20 mouse cellular contexts compared by ENCODE assay signal in the genomic region with DNA sequence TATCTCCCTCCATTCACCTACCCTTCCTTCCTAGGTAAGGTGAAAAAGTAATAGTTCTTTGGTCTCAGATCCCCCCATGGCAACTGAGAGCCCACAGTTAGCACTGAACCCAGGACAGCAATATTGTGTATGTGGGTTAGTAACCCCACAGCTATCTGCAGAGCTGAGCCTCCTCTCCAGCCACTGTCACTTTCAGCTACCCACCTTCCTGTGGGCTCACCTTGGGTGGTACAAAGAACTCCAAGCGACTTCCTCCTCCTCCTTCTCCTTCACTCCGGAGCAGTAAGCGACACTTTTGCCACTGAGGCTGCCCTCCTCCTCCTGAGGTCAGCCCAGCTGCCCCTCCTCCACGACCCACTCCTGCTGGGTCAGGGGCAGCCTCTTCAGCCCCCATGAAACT. TPM values are rescaled to one million over a fixed set of nuclear protein-coding genes. Genes with fewer than 3 reads are reported as not detected.
DNase-seq lines count a peak whose midpoint lies in the region; ATAC-seq and TF ChIP-seq lines count a peak whose summit lies in the region.
"Had no signal": no experiment of that assay in that cellular context is flagged by ENCODE, and none has a peak within 500 bp of the region (broad histone marks: within the 10 kb centered on the region; RNA-seq: fewer than 3 reads in every experiment).

No protein-coding gene starts in this region.

- H3K36me3 ChIP-seq in forebrain, embryonic 13.5 days (ENCODE audit: poor library complexity, severe bottlenecking) = peaks cover 63% of the 10 kb centered on the region
- H3K36me3 ChIP-seq in forebrain, embryonic 12.5 days (replicated peaks) = peaks cover 60% of the 10 kb centered on the region
- H3K36me3 ChIP-seq in spleen, adult 2 months (ENCODE audit: control insufficient read depth, insufficient read depth, low read length) = peaks cover 21% of the 10 kb centered on the region
- H3K36me3 ChIP-seq in small intestine, adult 2 months (ENCODE audit: control insufficient read depth, insufficient read depth, low read length) = peaks cover 45% of the 10 kb centered on the region

- no peak for DNase-seq in spleen, adult 2 months (ENCODE audit: low read depth in 1 of 2, low spot score in 2 of 2)
- DNase-seq in spleen, postnatal 14 days (ENCODE audit: low spot score in 2 of 2) = no peak
- DNase-seq in induced T-regulatory cell, adult 2 months (ENCODE audit: low read depth) = peak; percentile 66
- DNase-seq in layer of hippocampus, postnatal 25 days (ENCODE audit: extremely low spot score in 1 of 2, low spot score in 1 of 2) = no peak
- no peak for DNase-seq in cerebellum, adult 8-10 months
- DNase-seq: adrenal gland, adult 2 months; cerebellum, postnatal 10 days; heart, postnatal 36 days; kidney, adult 18-20 months; midbrain, embryonic 14.5 days; right cerebral cortex, postnatal 14 days had no signal

- no peak overlapping the region for H3K27ac ChIP-seq in forebrain, embryonic 13.5 days
- no peak overlapping the region for H3K27ac ChIP-seq in forebrain, embryonic 12.5 days
- peak overlapping the region; percentile 63 for H3K27ac ChIP-seq in spleen, adult 2 months (ENCODE audit: insufficient read depth, low read length)
- peak overlapping the region; percentile 32; the same call in 1 of the 2 replicates for H3K27ac ChIP-seq in small intestine, adult 2 months (ENCODE audit: insufficient read depth, low read depth, low read length)
- H3K27ac ChIP-seq: embryonic facial prominence, embryonic 15.5 days; hindbrain, embryonic 15.5 days; kidney, postnatal 0 days; limb, embryonic 15.5 days; neural tube, embryonic 15.5 days had no signal

- WGBS in forebrain, embryonic 13.5 days = 83% methylated on average over 4 of the region's 4 CpGs
- 91% methylated on average over 4 of the region's 4 CpGs for WGBS in forebrain, embryonic 12.5 days
- WGBS in spleen, adult 2 months = 23% methylated on average over 4 of the region's 4 CpGs
- WGBS in small intestine, adult 2 months = 82% methylated on average over 4 of the region's 4 CpGs

- H3K4me1 ChIP-seq in forebrain, embryonic 13.5 days = peaks cover 24% of the 10 kb centered on the region
- H3K4me1 ChIP-seq in forebrain, embryonic 12.5 days = peaks cover 24% of the 10 kb centered on the region
- H3K4me1 ChIP-seq in spleen, adult 2 months (ENCODE audit: control insufficient read depth, insufficient read depth, insufficient read length) = peaks cover 23% of the 10 kb centered on the region; the same call in 1 of the 2 replicates
- H3K4me1 ChIP-seq in small intestine, adult 2 months (ENCODE audit: control insufficient read depth, insufficient read depth, insufficient read length, low read length) = peaks cover 11% of the 10 kb centered on the region

- ATAC-seq in forebrain, embryonic 13.5 days = no peak
- no peak for ATAC-seq in forebrain, embryonic 12.5 days (ENCODE audit: low FRiP score)

- H3K9ac ChIP-seq in forebrain, embryonic 13.5 days = 0 out of 2 replicates have a peak overlapping the region, but pooled peaks have one; percentile 8
- H3K9ac ChIP-seq in forebrain, embryonic 12.5 days = no peak overlapping the region
- H3K9ac ChIP-seq: embryonic facial prominence, embryonic 15.5 days; hindbrain, embryonic 15.5 days; limb, embryonic 15.5 days; neural tube, embryonic 15.5 days had no signal

- TF ChIP-seq CTCF in spleen, adult 2 months (IDR thresholded peaks at IDR 0.05; ENCODE audit: extremely low read depth, insufficient read depth, insufficient read length, insufficient replicate concordance) = no peak
- TF ChIP-seq CTCF in small intestine, adult 2 months (IDR thresholded peaks at IDR 0.05; ENCODE audit: extremely low read depth, insufficient read length, insufficient replicate concordance, low read depth, low read length) = no peak

- no peaks in the 10 kb centered on the region for H3K9me3 ChIP-seq in forebrain, embryonic 13.5 days (replicated peaks)
- no peaks in the 10 kb centered on the region for H3K9me3 ChIP-seq in forebrain, embryonic 12.5 days
- H3K9me3 ChIP-seq: embryonic facial prominence, embryonic 15.5 days; hindbrain, embryonic 15.5 days; limb, embryonic 15.5 days; neural tube, embryonic 15.5 days had no signal

- no peak overlapping the region for H3K4me2 ChIP-seq in forebrain, embryonic 13.5 days
- no peak overlapping the region for H3K4me2 ChIP-seq in forebrain, embryonic 12.5 days
- H3K4me2 ChIP-seq: embryonic facial prominence, embryonic 15.5 days; heart, embryonic 11.5 days; hindbrain, embryonic 15.5 days; limb, embryonic 15.5 days; neural tube, embryonic 15.5 days had no signal

- no peaks in the 10 kb centered on the region for H3K27me3 ChIP-seq in forebrain, embryonic 13.5 days
- no peaks in the 10 kb centered on the region for H3K27me3 ChIP-seq in forebrain, embryonic 12.5 days
- no peaks in the 10 kb centered on the region for H3K27me3 ChIP-seq in spleen, adult 2 months (ENCODE audit: control insufficient read depth, insufficient read depth, low read length)
- no peaks in the 10 kb centered on the region for H3K27me3 ChIP-seq in small intestine, adult 2 months (ENCODE audit: control insufficient read depth, insufficient read depth, low read length)
- H3K27me3 ChIP-seq: embryonic facial prominence, embryonic 15.5 days; hindbrain, embryonic 15.5 days; limb, embryonic 15.5 days; neural tube, embryonic 15.5 days had no signal

- H3K4me3 ChIP-seq in forebrain, embryonic 13.5 days = no peak overlapping the region
- no peak overlapping the region for H3K4me3 ChIP-seq in forebrain, embryonic 12.5 days (replicated peaks)
- H3K4me3 ChIP-seq in spleen, adult 2 months (ENCODE audit: extremely low read depth, insufficient read depth, insufficient read length) = no peak overlapping the region; the same call in 1 of the 2 replicates
- H3K4me3 ChIP-seq in small intestine, adult 2 months (ENCODE audit: low read depth, low read length) = 0 out of 2 replicates have a peak overlapping the region, but pooled peaks have one; percentile 11
- H3K4me3 ChIP-seq: embryonic facial prominence, embryonic 15.5 days; hindbrain, embryonic 15.5 days; limb, embryonic 15.5 days; neural tube, embryonic 15.5 days had no signal

- no peak for TF ChIP-seq POLR2A in spleen, adult 2 months (IDR thresholded peaks at IDR 0.05; ENCODE audit: low read depth, low read length)
- no peak for TF ChIP-seq POLR2A in small intestine, adult 2 months (IDR thresholded peaks at IDR 0.05; ENCODE audit: low read depth, low read length)

RNA-seq across cellular contexts. Expression of a gene that starts 3.4 kb away (rescaled TPM):
- polyA plus RNA-seq in forebrain, embryonic 13.5 days (2015; fragmentation: Nextera tagmentation; extraction: Ambion mirVana) = 55.8 and 61.6 TPM in 2 replicates
- 57.7 and 60.2 TPM in 2 replicates for polyA plus RNA-seq in forebrain, embryonic 12.5 days (2016; fragmentation: Nextera tagmentation; extraction: Ambion mirVana)
- polyA plus RNA-seq in spleen, adult 2 months (2012; rRNA removed) = 53.4 and 67.4 TPM in 2 replicates
- 30.5 and 54.4 TPM in 2 replicates for polyA plus RNA-seq in small intestine, adult 2 months (2012; rRNA removed)
- 10 to 100 TPM; 70.8 to 73.1 TPM for total RNA-seq in layer of hippocampus, postnatal 25 days (2021)

RNA-seq across cellular contexts. Expression of a gene that starts 8.9 kb away (rescaled TPM):
- 0.19 and 0.32 TPM in 2 replicates for polyA plus RNA-seq in forebrain, embryonic 13.5 days (2015; fragmentation: Nextera tagmentation; extraction: Ambion mirVana)
- 0.23 and 0.43 TPM in 2 replicates for polyA plus RNA-seq in forebrain, embryonic 12.5 days (2016; fragmentation: Nextera tagmentation; extraction: Ambion mirVana)
- polyA plus RNA-seq in spleen, adult 2 months (2012; rRNA removed) = 2.4 and 2.6 TPM in 2 replicates
- 0.08 and 0.23 TPM in 2 replicates for polyA plus RNA-seq in small intestine, adult 2 months (2012; rRNA removed)
- 1 to 10 TPM in 1 of 2 experiments, under 1 TPM in 1; 0.76 to 1.0 TPM for total RNA-seq in layer of hippocampus, postnatal 25 days (2021)
- total RNA-seq: adrenal gland, adult 2 months had no signal
- polyA plus RNA-seq: adrenal gland, adult 2 months had no signal

RNA-seq across cellular contexts. Expression of a gene that starts 15.3 kb away (rescaled TPM):
- polyA plus RNA-seq in forebrain, embryonic 13.5 days (2015; fragmentation: Nextera tagmentation; extraction: Ambion mirVana) = 114 and 123 TPM in 2 replicates
- polyA plus RNA-seq in forebrain, embryonic 12.5 days (2016; fragmentation: Nextera tagmentation; extraction: Ambion mirVana) = 113 and 119 TPM in 2 replicates
- polyA plus RNA-seq in spleen, adult 2 months (2012; rRNA removed) = 51.8 and 58.1 TPM in 2 replicates
- polyA plus RNA-seq in small intestine, adult 2 months (2012; rRNA removed) = 83.1 and 121 TPM in 2 replicates
- 10 to 100 TPM; 77.2 to 78.8 TPM for total RNA-seq in layer of hippocampus, postnatal 25 days (2021)

RNA-seq across cellular contexts. Expression of a gene that starts 31.4 kb away (rescaled TPM):
- 52.4 and 60.0 TPM in 2 replicates for polyA plus RNA-seq in forebrain, embryonic 13.5 days (2015; fragmentation: Nextera tagmentation; extraction: Ambion mirVana)
- 76.6 and 92.6 TPM in 2 replicates for polyA plus RNA-seq in forebrain, embryonic 12.5 days (2016; fragmentation: Nextera tagmentation; extraction: Ambion mirVana)
- polyA plus RNA-seq in spleen, adult 2 months (2012; rRNA removed) = 208 and 311 TPM in 2 replicates
- polyA plus RNA-seq in small intestine, adult 2 months (2012; rRNA removed) = 143 and 301 TPM in 2 replicates
- 100 to 1,000 TPM; 101 to 134 TPM for total RNA-seq in layer of hippocampus, postnatal 25 days (2021)

RNA-seq across cellular contexts. Expression of a gene that starts 43.3 kb away (rescaled TPM):
- polyA plus RNA-seq in forebrain, embryonic 13.5 days (2015; fragmentation: Nextera tagmentation; extraction: Ambion mirVana) = 18.7 and 22.4 TPM in 2 replicates
- polyA plus RNA-seq in forebrain, embryonic 12.5 days (2016; fragmentation: Nextera tagmentation; extraction: Ambion mirVana) = 20.2 and 20.6 TPM in 2 replicates
- polyA plus RNA-seq in spleen, adult 2 months (2012; rRNA removed) = 60.3 and 73.9 TPM in 2 replicates
- 9.9 and 20.3 TPM in 2 replicates for polyA plus RNA-seq in small intestine, adult 2 months (2012; rRNA removed)
- total RNA-seq in layer of hippocampus, postnatal 25 days (2021) = 10 to 100 TPM in 1 of 2 experiments, 1 to 10 TPM in 1; 9.8 to 13.5 TPM

Comparison
In these comparisons a context has a peak if more than half of its experiments do, and no peak if none do; other contexts are left out.
1. H3K27ac ChIP-seq: peak in spleen, adult 2 months (single experiment) and small intestine, adult 2 months (single experiment); none in forebrain, embryonic 13.5 days (single experiment) and forebrain, embryonic 12.5 days (single experiment).